Mouse (Mus musculus) left cerebral cortex, postnatal 10 days (tissue): Measurements from ENCODE around the gene Prdm16. TPM values are rescaled to one million over a fixed set of nuclear protein-coding genes. Genes with fewer than 3 reads are reported as not detected.

Experiments used
- DNase-seq, 2 experiments: peaks; one replicate each; pipeline ENCODE4 v3.0.0; 2021 to 2022; ENCODE audit warnings: low spot score in 2 of 2, mixed read lengths in 1 of 2; ENCODE audit errors: extremely low spot score in 1 of 2
- intact Hi-C: fragments of 180-260 bp; cut with DNase I; formaldehyde crosslinking; loops from one replicate; pipeline ENCODE4 v1.15.1; 2025
- total RNA-seq, 2 experiments: library from RNA; stranded (reverse); gene quantifications; 2 replicates each; pipeline ENCODE4 v1.2.3; 2021

The Prdm16 gene
- total RNA-seq, 2 experiments from 2014 or later = 4.9 to 6.1 TPM

- no peak for DNase-seq
These were observed 11.0 kb downstream of the Prdm16 start for GRCm38 (mm10) chr4:154625710-154626109.

GRCm38 (mm10) chr4:154623241-154623640, 13.4 kb downstream of the Prdm16 start:
- no peak for DNase-seq
- intact Hi-C loops = no loop called here

More at GRCm38 (mm10) chr4:154625710-154626109, 11.0 kb downstream of the Prdm16 start:
- intact Hi-C loops = no loop called here

DNA sequence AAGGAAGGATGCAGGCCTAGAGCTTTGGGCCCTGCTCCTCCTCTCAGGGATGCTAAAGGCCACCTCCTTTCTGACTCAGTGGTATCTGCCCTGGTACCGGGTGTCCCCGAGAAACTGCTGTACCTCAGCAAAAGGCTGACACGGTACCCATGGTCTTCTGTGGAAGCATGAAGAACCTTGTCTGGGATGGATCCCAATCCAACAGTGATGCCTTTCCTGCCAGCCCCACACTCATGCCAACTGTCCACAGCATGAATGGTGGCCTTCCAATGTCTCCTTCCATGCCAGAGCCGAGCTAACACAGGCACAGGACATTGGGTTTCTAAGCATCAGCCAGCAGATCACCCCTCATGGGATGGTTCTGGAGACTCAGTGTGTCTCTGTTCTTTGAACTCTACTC, 14.2 kb downstream of the Prdm16 start:
- no peak for DNase-seq

DNA sequence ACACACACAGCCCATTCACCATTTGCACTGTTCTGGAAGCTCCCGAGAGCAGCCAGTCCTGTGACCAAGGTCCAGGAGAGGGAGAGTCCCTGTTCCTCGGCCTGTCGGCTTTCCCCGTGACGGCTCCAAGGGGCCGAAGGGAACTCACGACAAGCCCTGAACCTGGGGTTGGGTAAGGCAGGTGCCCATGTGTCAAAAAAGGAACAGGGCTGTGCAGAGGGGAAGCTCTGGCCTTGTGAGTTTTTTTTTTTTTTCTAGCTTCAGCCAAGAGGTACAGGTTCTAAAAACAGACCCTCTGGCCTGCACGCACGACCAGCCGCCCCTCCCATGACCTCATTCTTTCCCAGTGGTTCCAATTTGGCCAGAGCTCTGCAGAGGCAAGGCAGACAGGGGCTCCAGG, 25.5 kb downstream of the Prdm16 start:
- intact Hi-C loops = no loop called here
- no peak for DNase-seq

More for the DNA sequence above, 14.2 kb downstream of the Prdm16 start:
- intact Hi-C loops = no loop called here

GRCm38 (mm10) chr4:154607724-154608123, 28.9 kb downstream of the Prdm16 start:
- no peak for DNase-seq
- intact Hi-C loops = no loop called here

- no peak for DNase-seq
- intact Hi-C loops = no loop called here
These were observed 32.2 kb downstream of the Prdm16 start for GRCm38 (mm10) chr4:154604442-154604830.

DNA sequence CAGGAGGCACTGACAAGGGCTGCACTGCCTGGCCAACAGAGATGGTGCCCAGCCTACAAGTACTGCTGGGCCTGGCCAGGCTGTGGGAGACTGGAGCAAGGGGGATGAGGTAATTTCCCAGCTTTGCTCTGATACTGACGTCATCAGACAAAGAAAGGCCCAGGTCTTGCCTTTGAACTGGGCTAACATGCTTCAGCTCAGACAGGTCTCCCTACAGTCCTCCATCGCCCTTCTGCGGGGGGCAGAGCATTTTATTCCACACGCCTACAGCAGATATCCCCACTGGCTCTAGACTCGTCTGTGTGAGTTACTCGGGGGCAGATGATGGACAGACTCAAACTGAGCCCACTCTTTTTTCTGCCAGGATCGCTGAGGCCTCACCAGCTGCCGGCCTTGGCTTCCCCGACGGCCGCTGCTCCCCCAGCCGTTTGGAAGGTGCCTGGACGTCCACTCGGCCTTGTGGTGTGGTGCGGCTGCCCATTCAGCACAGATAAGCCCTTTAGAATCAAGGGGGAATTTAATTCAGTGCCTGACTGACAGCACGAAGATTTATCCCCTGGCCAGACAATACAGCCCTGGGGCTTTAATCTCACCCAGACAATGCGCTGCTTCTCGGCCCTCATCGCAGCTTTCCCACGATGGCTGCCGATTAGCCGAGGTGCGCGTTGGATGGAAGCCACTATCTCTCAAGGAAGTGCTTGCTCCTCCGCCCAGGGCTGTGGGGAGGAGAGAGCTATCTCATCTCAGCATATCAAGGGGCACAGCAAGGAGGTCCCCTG, 32.8 kb downstream of the Prdm16 start:
- intact Hi-C loops = no loop called here
- no peak for DNase-seq

DNA sequence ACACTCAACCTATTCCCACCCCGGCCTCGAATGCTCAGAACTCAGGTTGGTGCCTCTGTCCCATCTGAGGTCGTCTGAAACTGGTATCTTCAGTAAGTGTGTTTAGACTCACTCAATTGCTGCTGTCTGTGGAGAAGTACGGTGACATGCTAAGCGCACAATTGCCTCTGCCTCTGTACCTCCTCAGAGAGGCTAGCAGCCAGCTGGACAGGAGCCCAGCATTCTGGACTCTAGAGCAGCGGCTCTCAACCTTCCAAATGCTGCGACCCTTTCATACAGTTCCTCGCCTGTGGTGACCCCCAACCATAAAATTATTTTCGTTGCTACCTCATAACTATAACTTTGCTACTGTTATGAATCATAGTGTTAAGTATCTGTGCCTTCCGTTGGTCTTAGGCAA, 34.3 kb downstream of the Prdm16 start:
- DNase-seq = no peak
- intact Hi-C loops = no loop called here

GRCm38 (mm10) chr4:154601006-154601405, 35.7 kb downstream of the Prdm16 start:
- intact Hi-C loops = no loop called here

GRCm38 (mm10) chr4:154599977-154600376, 36.7 kb downstream of the Prdm16 start:
- intact Hi-C loops = no loop called here
- DNase-seq = no peak

More at GRCm38 (mm10) chr4:154601006-154601405, 35.7 kb downstream of the Prdm16 start:
- no peak for DNase-seq

DNA sequence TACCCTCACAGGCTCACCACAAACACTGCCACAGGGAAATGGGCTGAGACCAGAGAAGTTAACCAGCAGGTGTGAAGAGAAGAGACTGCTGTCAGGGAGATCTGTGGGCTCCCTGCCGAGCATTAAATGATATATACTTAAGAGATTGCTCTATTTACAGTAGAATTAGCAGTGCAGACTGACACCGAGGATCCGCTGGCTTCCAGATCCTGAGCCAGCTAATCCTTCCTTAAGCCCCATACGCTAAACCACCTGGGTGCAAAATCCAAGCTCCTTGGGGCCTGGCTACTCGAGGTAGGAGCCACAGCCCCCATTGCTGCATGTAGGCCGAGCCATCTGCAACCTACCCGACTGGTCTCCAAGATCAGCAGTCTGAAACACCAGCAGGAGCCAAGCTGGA, 38.3 kb downstream of the Prdm16 start:
- intact Hi-C loops = no loop called here

DNA sequence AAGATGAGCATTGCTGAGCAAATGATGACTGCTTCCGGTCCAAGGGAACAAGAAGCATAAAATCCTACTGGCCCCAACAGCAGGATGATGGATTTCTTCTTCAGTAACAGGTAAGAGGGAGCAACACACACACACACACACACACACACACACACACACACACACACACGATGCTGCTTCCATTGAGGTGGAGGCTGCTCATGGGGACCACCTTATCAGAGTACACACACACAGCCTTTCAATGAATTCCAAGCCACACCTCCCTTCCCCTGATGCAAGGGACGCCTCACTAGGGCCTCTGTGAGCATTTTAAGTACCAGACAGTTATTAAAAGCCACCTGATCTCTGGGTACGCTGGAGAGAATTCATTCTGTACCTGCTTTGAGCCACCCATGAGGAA, 39.9 kb downstream of the Prdm16 start:
- intact Hi-C loops = no loop called here
- DNase-seq = no peak

More for the DNA sequence above, 38.3 kb downstream of the Prdm16 start:
- no peak for DNase-seq

DNA sequence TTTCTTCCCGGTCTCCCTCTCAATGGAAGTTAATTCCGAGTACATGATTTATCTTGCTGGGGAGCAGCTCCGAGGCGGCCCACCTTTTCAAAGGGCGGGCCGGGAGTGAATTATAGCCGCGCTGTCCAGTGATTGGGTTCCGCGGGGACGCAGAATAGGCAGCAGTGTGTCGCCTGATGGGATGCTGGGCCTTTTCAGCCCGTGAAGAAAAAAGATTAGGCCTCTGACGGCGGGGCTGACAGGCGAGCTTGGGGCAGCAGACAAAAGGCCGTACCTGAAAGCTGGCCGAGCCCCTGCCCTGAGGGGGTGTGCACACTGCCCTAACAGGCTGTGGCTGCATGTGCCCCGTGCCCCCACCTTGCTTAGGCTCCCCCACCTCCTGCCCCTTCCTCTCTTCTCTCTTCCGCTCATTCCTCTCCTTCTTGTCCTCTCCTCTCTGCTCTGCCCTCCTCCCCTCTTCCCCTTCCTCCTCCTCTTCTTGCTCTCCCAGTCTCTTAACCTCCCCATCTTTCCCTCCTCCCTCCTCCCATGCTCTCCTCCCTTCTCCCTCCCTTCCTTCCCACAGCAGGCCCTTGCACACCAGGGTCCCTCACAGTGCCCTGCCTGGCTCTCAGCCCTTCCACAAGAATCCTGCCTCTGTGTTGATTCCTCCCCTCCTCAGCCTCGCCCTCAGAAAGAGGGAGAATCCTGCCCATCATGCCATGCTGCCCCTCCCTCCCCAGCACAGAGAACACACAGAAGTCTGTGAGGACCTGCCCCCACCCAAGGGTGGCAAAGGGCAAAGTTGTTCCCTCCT, 41.7 kb downstream of the Prdm16 start:
- intact Hi-C loops = no loop called here

GRCm38 (mm10) chr4:154594116-154594760, 42.4 kb downstream of the Prdm16 start:
- intact Hi-C loops = no loop called here
- DNase-seq = no peak

More for the DNA sequence above, 41.7 kb downstream of the Prdm16 start:
- DNase-seq = no peak

DNA sequence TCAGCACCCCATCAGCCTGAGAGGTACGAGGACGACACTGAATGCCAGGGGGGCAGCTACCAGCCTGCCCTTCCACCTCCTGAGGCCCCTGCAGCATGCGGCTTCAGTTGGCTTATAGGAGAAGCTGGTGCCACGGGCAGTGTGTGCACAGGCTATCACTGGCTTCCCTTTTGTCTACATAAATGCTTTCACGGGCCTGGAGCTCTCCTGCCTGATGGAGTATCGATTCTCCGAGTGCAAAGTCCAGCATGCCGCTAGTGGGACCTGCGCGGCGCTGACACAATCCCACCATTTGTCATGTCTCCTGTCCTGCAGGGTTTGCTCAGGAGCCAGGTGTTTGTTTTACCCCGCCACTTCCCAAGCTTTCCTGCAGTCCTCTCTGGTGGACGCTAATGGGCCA, 44.1 kb downstream of the Prdm16 start:
- intact Hi-C loops = no loop called here
- no peak for DNase-seq

GRCm38 (mm10) chr4:154590910-154591309, 45.8 kb downstream of the Prdm16 start:
- DNase-seq = no peak
- intact Hi-C loops = no loop called here

- intact Hi-C loops = no loop called here
- DNase-seq = no peak
These were observed 50.3 kb downstream of the Prdm16 start for GRCm38 (mm10) chr4:154586334-154586733.

DNA sequence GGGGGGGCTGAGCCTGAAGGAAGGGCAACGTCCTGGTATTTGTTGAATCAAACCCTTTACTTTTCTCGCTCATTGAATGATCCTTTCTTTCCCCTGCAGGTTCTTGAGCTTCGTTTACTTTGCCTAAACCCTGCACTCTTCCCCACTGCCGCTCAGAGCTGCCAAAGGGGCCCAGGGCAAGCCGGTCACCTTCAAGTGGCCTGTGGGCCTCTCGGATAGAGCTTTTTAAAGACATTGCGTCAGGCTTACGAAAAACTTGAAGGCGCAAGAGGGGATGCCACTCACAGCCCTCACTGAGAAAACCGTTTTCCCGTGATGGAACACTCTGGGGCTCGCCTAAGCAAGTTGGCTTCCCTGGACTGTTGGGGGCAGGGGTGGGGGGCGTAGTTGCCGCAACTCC, 50.9 kb downstream of the Prdm16 start:
- intact Hi-C loops = no loop called here
- DNase-seq = no peak

- DNase-seq = no peak
- intact Hi-C loops = no loop called here
These were observed 53.0 kb downstream of the Prdm16 start for GRCm38 (mm10) chr4:154583712-154584111.
